Mouse (Mus musculus): Measurements from ENCODE around the gene Gm7102. TPM values are rescaled to one million over a fixed set of nuclear protein-coding genes. Genes with fewer than 3 reads are reported as not detected.
A peak's percentile ranks its signal among the peaks of the same experiment; 100 is the strongest.
"Not testable (repeated sequence)": the region's sequence is repeated elsewhere in the genome, so short reads cannot be mapped to it uniquely, and the experiment has no call there.

Gene Gm7102
- polyA plus RNA-seq (2016; fragmentation: Nextera tagmentation; extraction: Ambion mirVana), result 0.10 TPM in 1 of 2 replicates, not detected in the other

DNA sequence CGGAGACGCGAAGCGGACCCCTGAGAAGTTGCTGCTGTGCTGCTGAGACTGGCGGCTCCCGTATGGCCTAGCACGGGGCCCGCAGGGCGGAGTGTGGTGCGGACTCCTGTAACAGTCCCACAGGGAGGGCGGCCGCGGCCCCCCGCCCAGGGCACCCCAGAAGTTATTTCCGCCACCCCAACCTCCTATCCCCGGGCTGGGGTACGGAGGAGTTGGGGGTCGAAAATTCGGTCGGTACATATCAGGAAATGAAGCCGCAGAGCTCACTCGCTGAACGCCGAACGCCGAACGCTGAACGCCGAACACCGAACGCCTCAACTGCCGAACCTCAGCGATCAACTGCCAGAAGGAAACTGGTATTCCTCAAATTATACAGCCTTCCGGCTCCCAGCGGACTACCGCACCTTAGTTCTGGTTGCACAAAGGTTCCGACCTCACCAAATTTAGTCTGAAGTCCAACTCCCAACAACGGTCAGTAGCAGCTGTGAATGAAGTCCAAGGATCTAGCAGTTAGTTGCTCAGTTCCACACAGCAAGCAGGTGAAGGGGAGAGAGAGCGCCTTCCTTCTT lies at the start of gene Gm7102:
Gm7102 (minus strand) TSS at position 554 of the 569 bp plus-strand sequence.
- Histone ChIP-seq H3K27me3 (replicated peaks; ENCODE audit: low read depth, poor library complexity, severe bottlenecking) (peaks cover 17% of the 10 kb centered on the region), H3K9me3 (peaks cover 7% of the 10 kb centered on the region; the same call in 1 of the 2 replicates), H3K36me3 (replicated peaks) (no peaks in the 10 kb centered on the region), H3K27ac (replicated peaks) (no peak within 1 kb of the TSS), H3K4me1 (no peaks in the 10 kb centered on the region), H3K4me3 (peak within 1 kb of the TSS; percentile 50)
- DNase-seq (ENCODE audit: low spot score), result peak; percentile 35
- 31% methylated on average over 39 of the region's 39 CpGs for WGBS

GRCm38 (mm10) chr19:61224678-61225525 lies 48.8 kb upstream of the Gm7102 start:
- Histone ChIP-seq H3K27me3 (replicated peaks; ENCODE audit: low read depth, poor library complexity, severe bottlenecking) (no peaks in the 10 kb centered on the region), H3K4me3 (peak overlapping the region; percentile 71), H3K9me3 (peaks cover 16% of the 10 kb centered on the region), H3K4me1 (peaks cover 23% of the 10 kb centered on the region; the same call in 1 of the 2 replicates), H3K27ac (replicated peaks) (peak overlapping the region; percentile 89), H3K36me3 (replicated peaks) (0 out of 2 replicates have a peak, but pooled peaks cover 3% of the 10 kb centered on the region)
- peak; percentile 28 for DNase-seq (ENCODE audit: low spot score)
- 33% methylated on average over 53 of the region's 53 CpGs for WGBS

GRCm38 (mm10) chr19:61223706-61224328 lies 47.7 kb upstream of the Gm7102 start:
- WGBS, result 89% methylated on average over 6 of the region's 6 CpGs
- DNase-seq (ENCODE audit: low spot score), result no peak
- Histone ChIP-seq H3K4me1 (peaks cover 23% of the 10 kb centered on the region; the same call in 1 of the 2 replicates), H3K36me3 (replicated peaks) (0 out of 2 replicates have a peak, but pooled peaks cover 3% of the 10 kb centered on the region), H3K27ac (replicated peaks) (no peak overlapping the region), H3K27me3 (replicated peaks; ENCODE audit: low read depth, poor library complexity, severe bottlenecking) (no peaks in the 10 kb centered on the region), H3K9me3 (peaks cover 16% of the 10 kb centered on the region), H3K4me3 (no peak overlapping the region)

DNA sequence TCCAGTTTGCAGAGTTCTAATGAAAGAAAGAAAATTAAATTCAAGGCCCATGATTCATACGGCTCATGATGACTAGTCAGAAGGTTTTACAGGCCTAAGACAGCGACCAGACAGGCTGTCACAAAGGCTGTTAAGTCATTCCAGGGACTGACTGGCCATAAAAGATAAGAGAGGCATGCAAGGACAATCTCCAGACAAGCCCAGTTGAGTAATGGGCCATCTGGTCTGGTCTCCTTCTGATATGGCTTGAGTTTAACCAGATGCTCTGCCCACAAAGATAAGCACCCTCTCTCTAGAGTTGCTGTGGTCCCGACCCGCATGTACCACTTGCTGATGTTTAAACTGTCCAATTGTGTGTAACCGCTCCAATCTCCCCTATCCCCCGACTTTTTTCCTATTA lies 31.4 kb upstream of the Gm7102 start:
- not testable (repeated sequence) for H3K36me3 ChIP-seq (replicated peaks); DNase-seq (ENCODE audit: low spot score); H3K27ac ChIP-seq (replicated peaks); H3K4me3 ChIP-seq; H3K9me3 ChIP-seq; H3K4me1 ChIP-seq; H3K27me3 ChIP-seq (replicated peaks; ENCODE audit: low read depth, poor library complexity, severe bottlenecking)
- WGBS, result 86% methylated on average over 6 of the region's 6 CpGs

GRCm38 (mm10) chr19:61199836-61200235 lies 23.7 kb upstream of the Gm7102 start:
- H3K27ac ChIP-seq (replicated peaks), result no peak overlapping the region
- peak; percentile 25 for DNase-seq (ENCODE audit: low spot score)
- 22% methylated on average over 10 of the region's 10 CpGs for WGBS

DNA sequence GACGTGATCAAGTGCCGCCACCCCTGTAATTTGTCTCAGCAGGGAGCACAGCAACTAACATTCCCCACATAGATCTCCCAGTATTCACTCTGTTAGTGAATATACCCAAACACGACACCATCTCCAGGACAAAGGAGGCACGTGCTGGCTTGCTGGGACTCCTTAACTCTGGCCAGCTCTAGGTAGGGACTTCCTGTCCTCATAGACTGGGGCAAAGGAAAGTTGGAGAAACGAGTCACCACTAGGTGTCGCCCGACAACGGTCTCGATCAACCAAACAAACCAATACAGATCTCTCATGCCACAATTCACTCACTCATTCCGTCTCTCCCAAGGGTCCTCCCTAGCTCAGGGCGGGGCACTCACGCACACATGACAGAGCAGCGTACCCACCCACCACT lies 23.2 kb upstream of the Gm7102 start:
- no peaks in the 10 kb centered on the region for H3K27me3 ChIP-seq (replicated peaks; ENCODE audit: low read depth, poor library complexity, severe bottlenecking)
- H3K36me3 ChIP-seq (replicated peaks), result no peaks in the 10 kb centered on the region
- 12% methylated on average over 13 of the region's 13 CpGs for WGBS
- no peaks in the 10 kb centered on the region for H3K4me1 ChIP-seq
- H3K4me3 ChIP-seq, result no peak overlapping the region
- H3K27ac ChIP-seq (replicated peaks), result no peak overlapping the region
- DNase-seq (ENCODE audit: low spot score), result peak; percentile 88
- no peaks in the 10 kb centered on the region for H3K9me3 ChIP-seq

More at GRCm38 (mm10) chr19:61199836-61200235, 23.7 kb upstream of the Gm7102 start:
- no peaks in the 10 kb centered on the region for H3K27me3 ChIP-seq (replicated peaks; ENCODE audit: low read depth, poor library complexity, severe bottlenecking)
- no peaks in the 10 kb centered on the region for H3K9me3 ChIP-seq
- H3K36me3 ChIP-seq (replicated peaks), result no peaks in the 10 kb centered on the region
- H3K4me3 ChIP-seq, result no peak overlapping the region
- H3K4me1 ChIP-seq, result no peaks in the 10 kb centered on the region

DNA sequence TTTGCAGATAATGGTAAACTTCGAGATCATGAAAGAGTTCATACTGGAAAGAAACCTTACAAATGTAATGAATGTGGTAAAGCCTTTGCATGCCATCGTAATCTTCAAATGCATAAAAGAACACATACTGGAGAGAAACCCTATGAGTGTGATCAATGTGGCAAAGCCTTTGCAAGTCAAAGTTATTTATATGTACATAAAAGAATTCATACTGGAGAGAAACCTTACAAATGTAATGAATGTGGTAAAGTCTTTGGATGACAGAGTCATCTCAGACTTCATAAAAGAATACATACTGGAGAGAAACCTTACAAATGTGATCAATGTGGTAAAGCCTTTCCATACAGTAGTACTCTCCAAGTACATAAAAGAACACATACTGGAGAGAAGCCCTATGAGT lies 7.5 kb upstream of the Gm7102 start, which contains the start of gene Gm6020:
Gm6020 (plus strand) TSS at position 301 of the 400 bp plus-strand sequence.
- H3K9me3 ChIP-seq, result peaks cover 34% of the 10 kb centered on the region; the same call in 1 of the 2 replicates
- DNase-seq (ENCODE audit: low spot score); H3K27ac ChIP-seq (replicated peaks); H3K4me1 ChIP-seq; H3K4me3 ChIP-seq; H3K36me3 ChIP-seq (replicated peaks); H3K27me3 ChIP-seq (replicated peaks; ENCODE audit: low read depth, poor library complexity, severe bottlenecking): not testable (repeated sequence)
- 83% methylated on average over 2 of the region's 2 CpGs for WGBS

- Histone ChIP-seq H3K27me3 (replicated peaks; ENCODE audit: low read depth, poor library complexity, severe bottlenecking) (peaks cover 26% of the 10 kb centered on the region), H3K4me1 (peaks cover 8% of the 10 kb centered on the region), H3K4me3 (peak overlapping the region; percentile 58), H3K9me3 (no peaks in the 10 kb centered on the region), H3K36me3 (replicated peaks) (no peaks in the 10 kb centered on the region), H3K27ac (replicated peaks) (peak overlapping the region; percentile 35; the same call in 1 of the 2 replicates)
- DNase-seq (ENCODE audit: low spot score), result peak; percentile 31
- WGBS, result 8% methylated on average over 27 of the region's 27 CpGs
These were observed 24.2 kb downstream of the Gm7102 start for GRCm38 (mm10) chr19:61151701-61152420.

GRCm38 (mm10) chr19:61151372-61151700 lies 24.8 kb downstream of the Gm7102 start:
- Histone ChIP-seq H3K9me3 (no peaks in the 10 kb centered on the region), H3K4me1 (peaks cover 8% of the 10 kb centered on the region), H3K4me3 (peak overlapping the region; percentile 58), H3K27ac (replicated peaks) (no peak overlapping the region), H3K27me3 (replicated peaks; ENCODE audit: low read depth, poor library complexity, severe bottlenecking) (peaks cover 26% of the 10 kb centered on the region), H3K36me3 (replicated peaks) (no peaks in the 10 kb centered on the region)
- 7% methylated on average over 8 of the region's 8 CpGs for WGBS
- peak; percentile 49 for DNase-seq (ENCODE audit: low spot score)

DNA sequence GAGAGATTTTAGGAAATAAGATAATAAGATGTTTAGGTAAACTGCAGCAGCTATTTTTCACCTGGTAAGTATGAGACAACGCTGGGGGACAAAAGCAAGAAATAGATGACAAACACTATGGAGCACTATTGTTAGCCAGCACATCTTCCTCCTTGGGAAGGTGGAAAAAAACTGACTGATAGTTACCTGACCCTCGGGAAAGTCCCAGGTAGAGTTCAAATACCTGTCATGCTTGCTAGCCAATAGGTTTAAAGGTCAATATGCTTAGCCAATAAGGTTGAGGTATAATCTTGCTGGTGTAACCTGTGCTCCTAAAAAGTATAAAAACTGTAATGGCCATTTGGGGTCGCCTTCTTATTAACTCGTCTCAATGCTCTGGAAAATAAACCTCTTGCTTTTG lies 34.8 kb downstream of the Gm7102 start:
- Histone ChIP-seq H3K4me1 (peaks cover 16% of the 10 kb centered on the region), H3K27me3 (replicated peaks; ENCODE audit: low read depth, poor library complexity, severe bottlenecking) (no peaks in the 10 kb centered on the region), H3K27ac (replicated peaks) (peak overlapping the region; percentile 83), H3K4me3 (peak overlapping the region; percentile 83), H3K36me3 (replicated peaks) (peaks cover 8% of the 10 kb centered on the region; the same call in 1 of the 2 replicates), H3K9me3 (no peaks in the 10 kb centered on the region)
- DNase-seq (ENCODE audit: low spot score), result no peak
- 17% methylated on average over 4 of the region's 4 CpGs for WGBS

DNA sequence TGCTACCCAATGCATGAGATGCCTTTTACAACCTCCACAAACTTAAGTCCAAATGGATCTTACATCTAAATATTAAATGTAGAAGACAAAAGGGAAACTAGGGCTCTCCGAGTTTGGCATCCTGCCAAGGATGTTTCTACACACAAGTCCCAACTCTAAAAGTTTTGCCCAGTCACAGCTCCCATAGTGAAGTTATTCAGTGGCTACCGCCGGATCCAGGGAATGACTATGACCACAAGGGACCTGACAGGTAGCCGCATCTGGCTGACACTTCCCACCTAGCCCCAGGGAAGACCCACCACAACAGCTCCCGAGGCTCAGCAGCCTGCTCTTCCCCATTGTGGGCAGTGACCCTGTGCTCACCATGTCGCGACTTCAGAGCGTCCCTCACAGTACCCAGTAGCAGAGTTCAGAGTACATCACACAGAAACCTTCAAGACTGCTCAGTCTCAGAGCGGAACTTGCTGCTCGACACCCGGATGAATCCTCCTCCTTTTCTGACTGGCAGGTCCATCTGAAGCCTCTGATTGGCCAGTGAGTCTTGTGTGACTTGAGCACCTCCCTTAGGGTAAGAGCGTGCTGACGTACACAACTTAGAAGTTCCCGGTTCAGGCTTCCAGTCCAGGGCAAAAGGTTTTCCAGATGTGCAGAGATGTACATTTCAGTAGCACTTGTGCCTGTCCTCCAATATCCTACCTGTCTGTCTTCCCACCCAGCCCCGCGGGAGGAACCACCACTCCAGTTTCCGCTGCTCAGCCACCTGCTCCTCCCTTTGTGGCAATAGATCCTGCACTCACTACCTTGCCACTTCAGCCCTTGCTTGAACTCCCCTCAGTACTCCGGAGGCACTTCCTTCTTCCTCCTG lies 35.5 kb downstream of the Gm7102 start, which contains the start of gene Zfp950:
Zfp950 (minus strand) TSS at position 499 of the 865 bp plus-strand sequence.
- peaks cover 16% of the 10 kb centered on the region for H3K4me1 ChIP-seq
- peak within 1 kb of the TSS; percentile 83 for H3K4me3 ChIP-seq
- peaks cover 8% of the 10 kb centered on the region; the same call in 1 of the 2 replicates for H3K36me3 ChIP-seq (replicated peaks)
- under 1% methylated on average over 18 of the region's 18 CpGs for WGBS
- peak within 1 kb of the TSS; percentile 83 for H3K27ac ChIP-seq (replicated peaks)
- H3K9me3 ChIP-seq, result no peaks in the 10 kb centered on the region
- H3K27me3 ChIP-seq (replicated peaks; ENCODE audit: low read depth, poor library complexity, severe bottlenecking), result no peaks in the 10 kb centered on the region
- peak; percentile 85 for DNase-seq (ENCODE audit: low spot score)

Measured in embryonic facial prominence, embryonic 10.5 days (tissue).